ENCODE assay signal across 31 mouse cellular contexts in the genomic region with DNA sequence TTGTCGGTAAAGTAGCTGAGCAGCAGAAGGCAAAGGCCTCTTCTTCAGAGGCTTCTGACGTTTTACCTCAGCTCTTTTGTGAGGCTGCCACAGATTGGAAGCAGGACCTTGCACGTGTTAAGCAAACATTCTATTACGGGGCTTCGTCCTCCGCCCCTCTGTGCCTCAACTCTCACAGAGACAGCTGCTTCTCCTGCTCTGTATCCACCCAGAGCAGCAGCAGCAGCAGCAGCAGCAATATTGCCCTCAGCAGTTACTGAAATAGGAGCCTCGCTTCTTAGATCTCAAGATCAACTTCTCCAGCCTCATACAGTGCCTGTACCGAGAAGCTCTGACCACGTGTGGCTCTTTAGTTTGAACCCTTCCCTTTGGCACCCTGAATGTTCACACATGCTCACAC.
A peak's percentile ranks its signal among the peaks of the same experiment; 100 is the strongest.
DNase-seq lines count a peak whose midpoint lies in the region; ATAC-seq lines count a peak whose summit lies in the region.
"Had no signal": no experiment of that assay in that cellular context is flagged by ENCODE, and none has a peak within 500 bp of the region (broad histone marks: within the 10 kb centered on the region; RNA-seq: fewer than 3 reads in every experiment).

No protein-coding gene starts in this region.

- no peak for ATAC-seq in liver, embryonic 11.5 days (replicated peaks; ENCODE audit: low FRiP score)
- 0 out of 2 replicates have a peak, but pooled peaks have one; percentile 56 for ATAC-seq in embryonic facial prominence, embryonic 11.5 days (replicated peaks; ENCODE audit: insufficient number of reproducible peaks, low FRiP score, low TSS enrichment, low read depth)
- no peak for ATAC-seq in limb, embryonic 15.5 days (ENCODE audit: insufficient number of reproducible peaks, low FRiP score, low TSS enrichment, low read depth)
- no peak for ATAC-seq in hindbrain, embryonic 14.5 days (ENCODE audit: low FRiP score)
- ATAC-seq: forebrain, embryonic 14.5 days; lung, postnatal 0 days; Patski had no signal

- H3K9ac ChIP-seq in liver, embryonic 11.5 days (ENCODE audit: low read depth, low read length) = no peak overlapping the region
- no peak overlapping the region; the same call in 1 of the 2 replicates for H3K9ac ChIP-seq in embryonic facial prominence, embryonic 11.5 days (replicated peaks; ENCODE audit: low read length)
- H3K9ac ChIP-seq in limb, embryonic 15.5 days = no peak overlapping the region
- no peak overlapping the region for H3K9ac ChIP-seq in hindbrain, embryonic 14.5 days
- H3K9ac ChIP-seq: heart, embryonic 12.5 days; hindbrain, embryonic 13.5 days; liver, embryonic 13.5 days; stomach, embryonic 15.5 days had no signal

- no peaks in the 10 kb centered on the region for H3K4me1 ChIP-seq in liver, embryonic 11.5 days (replicated peaks; ENCODE audit: control insufficient read depth, insufficient read depth, low read length)
- no peaks in the 10 kb centered on the region for H3K4me1 ChIP-seq in embryonic facial prominence, embryonic 11.5 days (ENCODE audit: control insufficient read depth, insufficient read depth, low read length)
- H3K4me1 ChIP-seq in limb, embryonic 10.5 days = peaks cover 27% of the 10 kb centered on the region
- H3K4me1 ChIP-seq in limb, embryonic 15.5 days = peaks cover 17% of the 10 kb centered on the region; the same call in 1 of the 2 replicates
- H3K4me1 ChIP-seq in hindbrain, embryonic 14.5 days (replicated peaks; ENCODE audit: control insufficient read depth, insufficient read depth, low read length) = no peaks in the 10 kb centered on the region
- H3K4me1 ChIP-seq: heart, embryonic 12.5 days; hindbrain, embryonic 13.5 days; liver, embryonic 13.5 days; megakaryocyte, embryonic 14.5 days had no signal

- WGBS in liver, embryonic 11.5 days = 70% methylated on average over 9 of the region's 9 CpGs
- WGBS in embryonic facial prominence, embryonic 11.5 days = 48% methylated on average over 9 of the region's 9 CpGs
- WGBS in limb, embryonic 10.5 days = 52% methylated on average over 9 of the region's 9 CpGs
- WGBS in limb, embryonic 15.5 days = 31% methylated on average over 9 of the region's 9 CpGs
- WGBS in hindbrain, embryonic 14.5 days = 74% methylated on average over 9 of the region's 9 CpGs

- H3K4me3 ChIP-seq in liver, embryonic 11.5 days (ENCODE audit: low read depth, low read length) = no peak overlapping the region
- no peak overlapping the region for H3K4me3 ChIP-seq in embryonic facial prominence, embryonic 11.5 days (ENCODE audit: low read depth, low read length)
- no peak overlapping the region for H3K4me3 ChIP-seq in limb, embryonic 10.5 days
- H3K4me3 ChIP-seq in limb, embryonic 15.5 days = no peak overlapping the region
- H3K4me3 ChIP-seq in hindbrain, embryonic 14.5 days (replicated peaks; ENCODE audit: low read length) = no peak overlapping the region
- H3K4me3 ChIP-seq: heart, embryonic 12.5 days; hindbrain, embryonic 13.5 days; layer of hippocampus, adult 2 months; left cerebral cortex, adult 2 months; liver, embryonic 13.5 days; megakaryocyte, embryonic 14.5 days; stomach, embryonic 15.5 days had no signal

- H3K36me3 ChIP-seq in liver, embryonic 11.5 days (ENCODE audit: control insufficient read depth, insufficient read depth, low read length) = no peaks in the 10 kb centered on the region
- H3K36me3 ChIP-seq in embryonic facial prominence, embryonic 11.5 days (replicated peaks; ENCODE audit: control insufficient read depth, insufficient read depth, low read depth, low read length) = no peaks in the 10 kb centered on the region
- no peaks in the 10 kb centered on the region for H3K36me3 ChIP-seq in limb, embryonic 10.5 days
- H3K36me3 ChIP-seq in limb, embryonic 15.5 days = no peaks in the 10 kb centered on the region
- no peaks in the 10 kb centered on the region for H3K36me3 ChIP-seq in hindbrain, embryonic 14.5 days (replicated peaks; ENCODE audit: control insufficient read depth, insufficient read depth)
- H3K36me3 ChIP-seq: heart, embryonic 12.5 days; hindbrain, embryonic 13.5 days; liver, embryonic 13.5 days; stomach, embryonic 15.5 days had no signal

- H3K9me3 ChIP-seq in liver, embryonic 11.5 days (ENCODE audit: control insufficient read depth, low read length) = no peaks in the 10 kb centered on the region
- no peaks in the 10 kb centered on the region for H3K9me3 ChIP-seq in embryonic facial prominence, embryonic 11.5 days (replicated peaks; ENCODE audit: control insufficient read depth, low read length)
- H3K9me3 ChIP-seq in limb, embryonic 10.5 days (replicated peaks) = no peaks in the 10 kb centered on the region
- no peaks in the 10 kb centered on the region for H3K9me3 ChIP-seq in limb, embryonic 15.5 days
- no peaks in the 10 kb centered on the region for H3K9me3 ChIP-seq in hindbrain, embryonic 14.5 days (ENCODE audit: control insufficient read depth, low read length)
- H3K9me3 ChIP-seq: heart, embryonic 12.5 days; hindbrain, embryonic 13.5 days; liver, embryonic 13.5 days; stomach, embryonic 15.5 days had no signal

- H3K4me2 ChIP-seq in liver, embryonic 11.5 days = no peak overlapping the region
- H3K4me2 ChIP-seq in embryonic facial prominence, embryonic 11.5 days (ENCODE audit: low read depth, low read length) = no peak overlapping the region
- H3K4me2 ChIP-seq in limb, embryonic 15.5 days = no peak overlapping the region
- H3K4me2 ChIP-seq in hindbrain, embryonic 14.5 days (replicated peaks) = no peak overlapping the region
- H3K4me2 ChIP-seq: heart, embryonic 12.5 days; hindbrain, embryonic 13.5 days; liver, embryonic 13.5 days; stomach, embryonic 15.5 days had no signal

- H3K27ac ChIP-seq in liver, embryonic 11.5 days (ENCODE audit: low read depth, low read length) = no peak overlapping the region
- H3K27ac ChIP-seq in embryonic facial prominence, embryonic 11.5 days (replicated peaks; ENCODE audit: low read depth, low read length) = no peak overlapping the region
- H3K27ac ChIP-seq in limb, embryonic 10.5 days = peak overlapping the region; percentile 37
- H3K27ac ChIP-seq in limb, embryonic 15.5 days = peak overlapping the region; percentile 29; the same call in 1 of the 2 replicates
- no peak overlapping the region for H3K27ac ChIP-seq in hindbrain, embryonic 14.5 days
- H3K27ac ChIP-seq: hindbrain, embryonic 13.5 days; layer of hippocampus, adult 2 months; left cerebral cortex, adult 2 months; liver, embryonic 13.5 days; stomach, embryonic 15.5 days had no signal

- peak; percentile 4 for DNase-seq in liver
- DNase-seq in liver, embryonic 11.5 days (ENCODE audit: low spot score) = no peak
- peak; percentile 22 for DNase-seq in embryonic facial prominence, embryonic 11.5 days (ENCODE audit: low spot score)
- DNase-seq in limb, embryonic 10.5 days (ENCODE audit: low spot score) = no peak
- no peak for DNase-seq in urinary bladder, postnatal 10 days (ENCODE audit: low spot score)
- DNase-seq in hindbrain, embryonic 14.5 days (ENCODE audit: low spot score) = no peak
- DNase-seq: adrenal gland, postnatal 10 days; cerebellum, adult 11-12 months; cerebellum, adult 9-11 months; gastrocnemius, postnatal 36 days; heart, adult 18-20 months; heart, postnatal 4 days; kidney, adult 2 months; kidney, postnatal 36 days; liver, embryonic 13.5 days; lung, adult 18-20 months; lung, postnatal 4 days; midbrain, embryonic 14.5 days; right cerebral cortex, postnatal 14 days; thymus, adult 2 months; thymus, postnatal 36 days had no signal

- no peaks in the 10 kb centered on the region for H3K27me3 ChIP-seq in liver, embryonic 11.5 days (replicated peaks; ENCODE audit: control insufficient read depth, insufficient read depth, low read length)
- no peaks in the 10 kb centered on the region for H3K27me3 ChIP-seq in embryonic facial prominence, embryonic 11.5 days (ENCODE audit: control insufficient read depth, insufficient read depth, low read length)
- H3K27me3 ChIP-seq in limb, embryonic 10.5 days (ENCODE audit: low read depth, poor library complexity, severe bottlenecking) = no peaks in the 10 kb centered on the region
- H3K27me3 ChIP-seq in limb, embryonic 15.5 days = no peaks in the 10 kb centered on the region
- no peaks in the 10 kb centered on the region for H3K27me3 ChIP-seq in hindbrain, embryonic 14.5 days (ENCODE audit: control insufficient read depth, insufficient read depth, low read length)
- H3K27me3 ChIP-seq: heart, embryonic 12.5 days; hindbrain, embryonic 13.5 days; liver, embryonic 13.5 days; megakaryocyte, embryonic 14.5 days; Patski; stomach, embryonic 15.5 days had no signal

Comparison
In these comparisons a context has a peak if more than half of its experiments do, and no peak if none do; other contexts are left out.
1. DNase-seq: peak in liver (single experiment) and embryonic facial prominence, embryonic 11.5 days (single experiment); none in liver, embryonic 11.5 days (single experiment), limb, embryonic 10.5 days (single experiment), urinary bladder, postnatal 10 days (single experiment) and hindbrain, embryonic 14.5 days (single experiment).
2. H3K27ac ChIP-seq: peak in limb, embryonic 10.5 days (single experiment) and limb, embryonic 15.5 days (single experiment); none in liver, embryonic 11.5 days (single experiment), embryonic facial prominence, embryonic 11.5 days (single experiment) and hindbrain, embryonic 14.5 days (single experiment).